Mouse (Mus musculus): ENCODE measurements around the gene Tas2r109. TPM values are rescaled to one million over a fixed set of nuclear protein-coding genes. Genes with fewer than 3 reads are reported as not detected.
"Not testable (repeated sequence)": the region's sequence is repeated elsewhere in the genome, so short reads cannot be mapped to it uniquely, and the experiment has no call there.

Tas2r109 gene
- not detected in 2 replicates for polyA plus RNA-seq (2015; fragmentation: Nextera tagmentation; extraction: Ambion mirVana)

DNA sequence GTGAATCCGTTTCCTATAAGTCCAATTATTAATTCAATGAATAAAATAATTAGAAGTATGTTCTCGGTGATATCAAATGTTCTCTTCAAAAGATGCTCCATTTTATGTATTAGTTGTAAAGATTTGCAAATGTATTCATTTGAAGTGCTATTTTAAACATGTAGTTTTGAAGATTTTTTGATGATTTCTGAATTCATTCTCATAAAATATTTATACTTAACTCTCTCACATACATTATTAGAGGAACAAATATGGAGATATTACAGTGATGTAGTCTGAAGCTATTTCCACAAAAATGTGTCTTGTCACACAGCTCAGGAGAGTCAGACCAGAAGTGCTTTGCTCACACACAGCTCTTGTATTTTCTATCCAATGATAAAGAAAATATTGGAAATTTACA lies at the start of gene Tas2r109:
Tas2r109 (minus strand) TSS at position 101 of the 400 bp plus-strand sequence.
- Histone ChIP-seq H3K36me3 (replicated peaks) (no peaks in the 10 kb centered on the region), H3K9ac (no peak within 1 kb of the TSS), H3K4me3 (replicated peaks) (no peak within 1 kb of the TSS), H3K4me2 (no peak within 1 kb of the TSS), H3K4me1 (replicated peaks) (no peaks in the 10 kb centered on the region), H3K9me3 (replicated peaks) (no peaks in the 10 kb centered on the region), H3K27ac (replicated peaks) (no peak within 1 kb of the TSS), H3K27me3 (no peaks in the 10 kb centered on the region)
- ATAC-seq (ENCODE audit: insufficient read depth), result no peak
- 53% methylated on average over 2 of the region's 2 CpGs for WGBS (ENCODE audit: insufficient replicate concordance)

GRCm38 (mm10) chr6:132957819-132958218 lies 22.9 kb downstream of the Tas2r109 start, which contains the start of gene Tas2r131:
TSS of gene Tas2r131 (minus strand) at chr6:132957919.
- H3K36me3 ChIP-seq (replicated peaks), result no peaks in the 10 kb centered on the region
- H3K9me3 ChIP-seq (replicated peaks), result no peaks in the 10 kb centered on the region
- H3K4me3 ChIP-seq (replicated peaks), result no peak within 1 kb of the TSS
- H3K4me1 ChIP-seq (replicated peaks), result no peaks in the 10 kb centered on the region
- H3K27me3 ChIP-seq, result no peaks in the 10 kb centered on the region
- 28% methylated on average over 1 of the region's 1 CpGs for WGBS (ENCODE audit: insufficient replicate concordance)
- no peak within 1 kb of the TSS for H3K9ac ChIP-seq
- ATAC-seq (ENCODE audit: insufficient read depth), result no peak
- no peak within 1 kb of the TSS for H3K4me2 ChIP-seq
- H3K27ac ChIP-seq (replicated peaks), result no peak within 1 kb of the TSS

- H3K4me2 ChIP-seq, result no peak within 1 kb of the TSS
- H3K36me3 ChIP-seq (replicated peaks), result no peaks in the 10 kb centered on the region
- ATAC-seq (ENCODE audit: insufficient read depth), result no peak
- WGBS (ENCODE audit: insufficient replicate concordance), result 55% methylated on average over 2 of the region's 2 CpGs
- H3K4me3 ChIP-seq (replicated peaks), result no peak within 1 kb of the TSS
- no peaks in the 10 kb centered on the region for H3K27me3 ChIP-seq
- H3K9me3 ChIP-seq (replicated peaks), result no peaks in the 10 kb centered on the region
- no peak within 1 kb of the TSS for H3K9ac ChIP-seq
- H3K4me1 ChIP-seq (replicated peaks), result no peaks in the 10 kb centered on the region
- H3K27ac ChIP-seq (replicated peaks), result no peak within 1 kb of the TSS
Measured at GRCm38 (mm10) chr6:132950802-132951201, 30.0 kb downstream of the Tas2r109 start, which contains the start of gene Tas2r129. TSS of gene Tas2r129 (plus strand) at chr6:132951102.

GRCm38 (mm10) chr6:132941376-132941775 lies 39.4 kb downstream of the Tas2r109 start:
- not testable (repeated sequence) for H3K27me3 ChIP-seq; H3K9ac ChIP-seq; H3K36me3 ChIP-seq (replicated peaks); ATAC-seq (ENCODE audit: insufficient read depth); H3K4me1 ChIP-seq (replicated peaks); H3K27ac ChIP-seq (replicated peaks); H3K4me2 ChIP-seq; H3K9me3 ChIP-seq (replicated peaks); H3K4me3 ChIP-seq (replicated peaks)

Other genes with a start within 250 kb of the Tas2r109 start
- not detected in 2 replicates for gene Tas2r115, start 242.9 kb downstream of the Tas2r109 start, polyA plus RNA-seq (2015; fragmentation: Nextera tagmentation; extraction: Ambion mirVana)
- gene Tas2r124, start 226.2 kb downstream of the Tas2r109 start, polyA plus RNA-seq (2015; fragmentation: Nextera tagmentation; extraction: Ambion mirVana), result not detected in 2 replicates
- gene Tas2r102, start 218.8 kb downstream of the Tas2r109 start, polyA plus RNA-seq (2015; fragmentation: Nextera tagmentation; extraction: Ambion mirVana), result not detected in 2 replicates
- not detected in 2 replicates for gene Tas2r136, start 202.8 kb downstream of the Tas2r109 start, polyA plus RNA-seq (2015; fragmentation: Nextera tagmentation; extraction: Ambion mirVana)
- gene Tas2r117, start 178.1 kb downstream of the Tas2r109 start, polyA plus RNA-seq (2015; fragmentation: Nextera tagmentation; extraction: Ambion mirVana), result not detected in 2 replicates
- not detected in 2 replicates for gene Tas2r123, start 133.8 kb downstream of the Tas2r109 start, polyA plus RNA-seq (2015; fragmentation: Nextera tagmentation; extraction: Ambion mirVana)
- gene Tas2r116, start 125.5 kb downstream of the Tas2r109 start, polyA plus RNA-seq (2015; fragmentation: Nextera tagmentation; extraction: Ambion mirVana), result not detected in 2 replicates
- not detected in 2 replicates for gene Tas2r110, start 113.0 kb downstream of the Tas2r109 start, polyA plus RNA-seq (2015; fragmentation: Nextera tagmentation; extraction: Ambion mirVana)
- gene Tas2r113, start 88.0 kb downstream of the Tas2r109 start, polyA plus RNA-seq (2015; fragmentation: Nextera tagmentation; extraction: Ambion mirVana), result not detected in 2 replicates
- not detected in 2 replicates for gene Tas2r125, start 71.3 kb downstream of the Tas2r109 start, polyA plus RNA-seq (2015; fragmentation: Nextera tagmentation; extraction: Ambion mirVana)
- not detected in 2 replicates for gene Tas2r129, start 29.9 kb downstream of the Tas2r109 start, polyA plus RNA-seq (2015; fragmentation: Nextera tagmentation; extraction: Ambion mirVana)
- gene Tas2r131, start 23.0 kb downstream of the Tas2r109 start, polyA plus RNA-seq (2015; fragmentation: Nextera tagmentation; extraction: Ambion mirVana), result not detected in 2 replicates
- not detected in 2 replicates for gene Tas2r103, start 56.1 kb upstream of the Tas2r109 start, polyA plus RNA-seq (2015; fragmentation: Nextera tagmentation; extraction: Ambion mirVana)
- gene Tas2r140, start 74.9 kb upstream of the Tas2r109 start, polyA plus RNA-seq (2015; fragmentation: Nextera tagmentation; extraction: Ambion mirVana), result not detected in 2 replicates
- gene Smim10l1, start 123.9 kb upstream of the Tas2r109 start, polyA plus RNA-seq (2015; fragmentation: Nextera tagmentation; extraction: Ambion mirVana), result 27.5 and 27.7 TPM in 2 replicates

Measured in liver, embryonic 15.5 days (tissue).